Mouse (Mus musculus) naive thymus-derived CD4-positive, alpha-beta T cell, adult 2 months (primary cell): ENCODE measurements at regions not wholly inside any gene's neighbourhood (a gene's known extent, or its start where the extent isn't known, plus 50 kb on each side); places are given as distances from the start of the nearest gene placed in this dataset.

Source experiments
- DNase-seq: peaks from one replicate; pipeline ENCODE4 v3.0.0-alpha.2; 2011; ENCODE audit warnings: low read depth

DNA sequence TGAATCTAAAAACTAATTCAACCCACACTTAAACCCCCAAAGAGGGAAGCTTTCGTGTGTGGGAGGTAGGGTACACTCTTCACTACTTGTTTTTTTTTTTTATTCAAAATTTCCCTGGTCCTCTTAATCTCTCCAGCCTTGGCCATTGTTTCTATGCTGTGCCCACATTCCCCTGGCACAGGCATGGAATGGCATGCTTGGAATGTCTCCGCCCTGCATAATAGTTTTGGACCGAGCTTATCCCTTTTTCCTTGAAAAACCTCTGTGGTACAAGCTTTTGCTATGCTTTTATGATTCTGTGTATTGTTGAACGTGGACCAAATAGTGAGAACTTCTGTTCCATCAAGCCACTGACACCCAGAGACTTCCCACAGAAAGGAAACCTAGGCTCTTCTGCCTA, 126.8 kb upstream of the Bmp4 start:
- no peak for DNase-seq

DNA sequence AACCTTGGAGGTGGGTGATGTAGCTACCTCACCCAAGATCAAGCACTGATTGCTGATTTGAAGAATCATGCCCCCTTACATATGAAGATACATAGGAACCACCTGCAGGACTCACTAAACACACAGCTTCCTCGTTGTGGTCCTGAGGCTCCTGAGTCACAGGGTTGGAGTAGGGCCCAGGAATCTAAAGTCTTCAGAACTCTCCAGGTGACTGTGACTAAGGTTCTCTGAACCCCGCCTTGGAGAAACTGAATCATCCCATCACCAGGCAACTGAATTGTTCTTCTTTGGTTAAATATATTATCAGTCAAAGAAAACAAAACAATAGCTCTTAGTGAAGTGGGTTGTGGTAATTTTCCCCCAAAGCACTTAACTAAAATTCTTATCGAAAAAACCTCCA, 125.8 kb upstream of the Bmp4 start:
- no peak for DNase-seq

DNA sequence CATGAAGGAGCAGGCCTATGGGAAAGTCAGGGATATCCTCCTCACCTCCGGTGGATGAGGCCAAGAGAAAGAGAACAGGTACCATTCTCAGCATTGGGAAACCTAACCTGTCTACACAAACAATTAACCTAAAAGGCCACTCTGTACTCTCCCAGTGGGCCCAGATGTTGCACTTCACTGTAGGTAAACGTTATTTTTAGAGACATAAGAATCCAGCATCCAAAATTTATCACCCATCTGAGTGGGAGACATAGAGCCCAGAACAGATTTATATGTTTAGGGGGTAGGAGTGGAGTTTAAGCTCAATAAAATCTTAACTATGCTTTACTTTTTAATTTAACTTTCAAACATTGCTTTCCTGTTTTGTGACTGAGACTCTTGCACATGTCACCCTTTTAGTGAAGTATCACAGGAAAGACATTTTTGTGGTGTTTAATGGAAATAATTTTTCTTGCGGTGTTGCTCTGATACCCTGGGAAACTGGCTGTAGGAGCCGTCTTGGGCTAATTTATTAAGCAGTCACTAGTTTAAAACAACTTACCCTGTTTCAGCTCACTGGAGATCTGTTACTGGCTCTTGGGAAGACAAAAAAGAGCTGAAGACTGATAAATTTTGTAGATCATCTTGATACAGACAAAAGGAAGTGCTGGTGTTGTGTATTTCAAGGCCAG, 123.9 kb upstream of the Bmp4 start:
- no peak for DNase-seq

DNA sequence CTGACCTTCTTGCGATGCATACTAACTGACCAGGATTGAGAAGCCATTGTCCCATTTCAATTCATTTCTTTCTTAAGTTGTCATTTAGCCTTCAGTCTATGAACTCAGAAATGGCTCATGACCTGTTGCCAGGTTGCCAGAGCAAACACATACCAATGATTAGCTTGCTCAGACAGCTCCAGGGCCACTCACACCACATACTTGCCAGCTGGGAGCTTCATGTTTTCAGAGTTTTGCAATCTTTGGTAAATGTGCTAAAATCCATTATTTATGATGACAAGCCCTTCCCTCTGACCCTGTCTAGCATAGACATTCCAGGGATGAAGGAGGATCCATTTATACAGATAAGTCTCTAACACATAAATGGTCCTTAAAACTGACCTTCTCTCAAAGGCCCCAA, 121.6 kb upstream of the Bmp4 start:
- no peak for DNase-seq

DNA sequence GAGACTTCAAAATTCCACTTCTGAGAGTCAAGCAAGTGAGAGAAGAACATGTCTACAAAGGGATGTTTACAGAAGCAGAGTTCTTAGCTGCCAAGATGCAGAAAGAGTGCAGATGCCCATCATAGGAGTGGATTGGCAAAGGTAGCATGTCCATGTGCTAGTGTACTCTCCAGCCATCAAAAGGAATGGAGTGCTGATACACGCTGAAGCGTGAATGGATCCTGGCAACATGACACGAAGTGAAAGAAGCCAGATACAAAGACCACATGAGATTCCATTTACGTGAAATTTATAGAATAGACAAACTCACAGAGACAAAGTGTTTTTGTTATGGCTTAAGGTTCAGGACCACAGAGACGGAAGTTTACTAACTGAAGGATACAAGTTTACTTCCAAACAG, 118.4 kb upstream of the Bmp4 start:
- DNase-seq, result no peak

DNA sequence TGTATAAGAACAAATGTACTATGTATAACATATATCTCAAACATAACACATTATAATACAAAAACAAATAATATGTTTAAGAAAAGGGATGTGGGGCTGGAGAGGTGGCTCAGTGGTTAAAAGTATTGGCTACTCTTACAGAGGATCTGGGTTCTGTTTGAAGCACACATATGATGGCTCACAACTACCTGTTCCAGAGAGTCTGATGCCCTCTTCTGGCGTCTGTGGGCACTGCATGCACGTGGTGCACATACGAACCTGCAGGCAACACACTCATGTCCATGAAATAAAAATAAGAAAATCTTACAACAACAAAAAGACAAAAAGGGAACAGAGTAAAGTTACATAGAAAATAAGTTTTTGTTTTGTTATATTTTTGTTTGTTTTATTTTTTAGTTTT, 114.8 kb upstream of the Bmp4 start:
- DNase-seq, result no peak

DNA sequence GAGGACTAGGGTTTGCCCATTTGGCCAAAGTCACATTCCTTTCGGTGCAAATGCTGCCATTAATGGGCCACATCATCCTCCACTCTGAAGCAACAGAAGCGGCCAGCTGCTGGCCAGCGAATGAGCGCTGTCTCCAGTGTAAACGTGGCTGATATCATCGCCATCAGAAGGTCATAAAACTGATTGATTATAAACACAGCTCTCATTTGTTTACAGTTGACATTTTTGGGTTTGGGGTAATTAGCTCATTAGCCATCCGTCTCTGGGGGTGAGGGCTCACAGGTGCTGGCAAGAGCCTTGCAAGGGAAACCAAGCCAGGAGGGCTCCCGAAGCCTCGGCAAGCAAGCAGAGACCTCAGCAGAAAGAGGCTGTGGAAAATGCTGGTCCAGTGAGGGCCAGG, 101.1 kb upstream of the Bmp4 start:
- DNase-seq, result no peak

DNA sequence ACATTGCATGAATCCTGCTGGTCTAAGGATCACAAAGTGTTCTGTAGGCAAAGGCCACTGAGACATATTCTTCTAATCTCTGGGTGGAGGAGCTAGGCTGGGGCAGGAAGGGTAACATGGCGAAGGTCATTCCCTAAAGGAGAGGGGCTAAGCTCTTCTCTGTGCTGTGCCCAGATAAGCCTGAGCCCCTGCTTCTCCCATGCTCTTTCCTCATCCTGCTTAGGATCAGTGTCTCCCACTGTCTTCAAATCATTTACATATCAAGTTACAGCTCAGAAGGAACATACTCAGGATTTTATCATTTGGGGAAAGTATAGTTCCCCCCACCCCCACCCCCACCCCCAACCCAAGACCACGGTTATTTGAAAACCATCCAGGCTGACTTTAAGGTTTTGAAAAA, 100.7 kb upstream of the Bmp4 start:
- no peak for DNase-seq

DNA sequence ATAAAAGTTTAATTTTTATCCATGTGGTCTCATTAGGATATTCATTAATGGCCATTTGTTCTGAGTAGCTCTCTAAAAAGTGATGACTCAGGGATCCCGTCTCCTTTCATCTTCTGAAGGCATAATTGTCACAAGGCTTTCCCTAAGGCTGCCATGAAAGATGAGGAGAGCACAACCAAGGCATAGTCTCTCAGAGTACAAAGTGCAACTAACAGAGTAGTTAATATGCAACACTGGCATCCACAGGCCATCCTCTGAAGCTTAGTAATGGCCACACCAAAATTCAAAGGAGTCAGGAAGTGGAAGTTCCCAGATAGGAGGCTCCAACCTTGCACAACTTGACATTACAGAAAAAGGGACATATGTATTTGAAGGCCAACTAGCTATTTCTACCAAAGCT, 97.1 kb upstream of the Bmp4 start:
- no peak for DNase-seq

DNA sequence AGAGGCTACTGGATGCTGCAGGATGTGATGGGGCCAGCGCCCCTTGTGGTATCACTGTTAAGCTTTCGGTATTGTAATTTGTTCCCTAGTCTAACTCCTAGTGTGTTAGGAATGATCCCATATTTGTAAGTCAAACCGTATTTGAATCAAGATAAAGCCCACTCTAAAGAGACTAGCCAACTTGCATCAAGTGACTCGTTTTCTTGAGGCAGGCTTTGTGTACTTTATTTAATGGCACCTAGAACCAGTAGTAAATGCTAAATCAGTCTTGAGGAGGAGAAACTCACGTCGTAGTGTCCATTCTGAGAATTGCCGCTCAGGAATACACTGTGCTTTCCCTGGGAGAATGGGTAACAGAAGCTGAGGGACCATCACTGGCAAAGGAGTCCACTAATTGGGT, 89.9 kb upstream of the Bmp4 start:
- no peak for DNase-seq

DNA sequence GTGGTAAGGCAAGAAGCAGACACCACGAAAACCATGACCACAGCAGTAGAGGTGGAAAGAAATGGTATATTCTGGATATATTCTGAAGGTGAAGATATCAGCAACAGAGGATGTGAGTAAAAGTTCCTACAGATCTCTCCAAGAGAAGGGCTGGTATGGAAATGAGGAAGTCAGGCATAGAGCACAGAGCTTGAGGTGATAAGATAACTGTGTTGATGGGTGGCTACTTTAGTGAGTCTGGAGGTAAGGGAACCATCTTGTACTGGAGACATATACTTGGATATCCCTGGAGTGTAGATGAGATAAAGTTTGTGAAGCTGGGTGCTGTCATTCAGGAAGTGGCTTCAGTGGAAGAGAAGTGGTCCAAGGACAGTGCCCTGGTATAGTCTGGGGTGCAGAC, 85.5 kb upstream of the Bmp4 start:
- no peak for DNase-seq

DNA sequence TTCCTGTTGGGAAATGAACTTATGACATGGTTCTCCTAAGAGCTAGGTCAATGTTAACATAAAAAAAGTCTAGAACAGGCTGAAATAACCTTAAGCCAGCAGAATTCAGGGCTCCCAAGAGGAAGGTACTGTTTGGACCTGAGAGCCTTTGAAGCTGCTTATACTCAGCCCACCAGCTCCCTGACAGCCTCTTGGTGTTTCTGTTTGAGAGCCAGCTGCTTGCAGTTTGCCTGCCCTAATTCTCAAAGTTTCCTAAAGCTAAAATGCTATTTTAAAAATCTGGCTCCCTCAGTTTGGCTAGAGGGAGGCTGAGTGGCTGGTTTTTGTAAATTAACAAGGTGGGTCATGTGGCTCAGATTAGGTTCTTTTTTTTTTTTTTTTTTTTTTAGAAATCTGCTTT, 72.5 kb upstream of the Bmp4 start:
- DNase-seq, result no peak

DNA sequence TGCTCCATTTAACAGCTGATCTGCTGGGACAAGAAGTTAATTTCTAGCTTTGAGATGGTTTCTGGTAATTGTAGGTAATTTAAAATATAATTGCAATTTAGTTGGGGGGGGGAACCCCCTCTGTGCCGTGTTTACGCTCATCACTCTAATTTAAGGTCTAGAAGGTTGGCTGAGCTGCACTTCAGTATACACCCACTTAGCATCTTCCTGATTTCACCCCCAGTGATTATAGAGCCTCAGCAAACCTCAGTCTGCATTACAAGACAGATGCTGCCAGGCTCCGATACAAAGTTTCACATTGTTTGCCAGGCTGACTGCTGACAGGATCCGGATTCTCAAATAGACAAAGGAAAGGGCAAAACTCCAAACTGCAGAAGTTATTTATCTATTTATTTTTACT, 71.5 kb upstream of the Bmp4 start:
- DNase-seq, result no peak

DNA sequence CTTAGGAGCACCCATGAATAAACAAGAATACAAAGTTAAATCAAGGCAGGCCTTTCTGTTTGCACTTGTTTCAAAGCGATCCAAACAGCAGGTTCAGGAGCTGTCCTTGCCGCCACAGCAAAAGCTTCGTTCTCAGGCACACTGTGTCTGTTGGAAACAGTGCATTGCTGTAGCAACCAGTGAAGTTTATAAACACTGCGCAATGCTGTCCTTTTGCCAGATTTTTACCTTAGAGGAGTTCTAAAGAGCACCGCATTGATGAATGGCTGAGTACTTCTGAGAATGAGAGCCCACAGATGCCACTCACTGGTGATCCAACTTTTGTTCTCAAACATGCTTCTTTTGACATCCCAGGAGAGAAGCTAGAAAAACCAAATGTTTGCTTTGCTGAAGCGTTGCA, 64.0 kb upstream of the Bmp4 start:
- no peak for DNase-seq

DNA sequence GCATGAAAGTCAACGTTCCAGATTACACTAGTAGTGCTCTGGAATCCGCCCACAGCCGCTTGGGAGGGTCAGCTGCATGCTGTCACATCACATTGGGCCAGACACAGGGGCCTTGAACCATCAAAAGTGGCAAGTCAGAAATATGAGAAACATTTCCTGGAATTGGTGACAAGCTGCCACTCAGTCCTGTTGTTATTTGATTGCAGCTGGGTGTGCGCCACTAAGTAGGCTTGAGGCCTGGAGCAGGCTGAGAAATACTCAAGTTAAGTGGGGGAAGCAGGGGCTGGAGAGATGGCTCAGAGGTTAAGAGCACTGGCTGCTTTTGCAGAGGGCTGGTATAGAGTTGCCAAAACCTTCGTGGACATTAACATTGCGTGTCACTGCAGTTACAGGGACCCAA, 51.2 kb upstream of the Bmp4 start:
- DNase-seq, result no peak
